Mouse (Mus musculus) forebrain, postnatal 0 days (tissue): ENCODE data around the gene Cdyl2. TPM values are rescaled to one million over a fixed set of nuclear protein-coding genes. Genes with fewer than 3 reads are reported as not detected.

ENCODE experiments used
- ATAC-seq: fragments of 200-750 bp; cut with Nextera tagmentation; 2 replicates; pipeline ENCODE4 v1.8.0; 2017; ENCODE audit warnings: mild to moderate bottlenecking, moderate library complexity
- DNase-seq: peaks from one replicate; pipeline ENCODE4 v3.0.0-alpha.2; 2015
- H3K27ac ChIP-seq: fragments of 300-500 bp; sonication (generic); 2 replicates; pipeline ENCODE4 v1.5.1; 2014; ENCODE audit warnings: low read depth, mild to moderate bottlenecking, antibody characterized with exemption, low read length, moderate library complexity, mixed read lengths
- H3K27me3 ChIP-seq: fragments of 300-500 bp; sonication (generic); 2 replicates; pipeline ENCODE4 v1.6.1; 2014; ENCODE audit warnings: mild to moderate bottlenecking, low read length, mixed read lengths; ENCODE audit not compliant: insufficient read depth
- H3K36me3 ChIP-seq: fragments of 300-500 bp; sonication (generic); 2 replicates; pipeline ENCODE4 v1.6.1; 2014; ENCODE audit warnings: mild to moderate bottlenecking, moderate library complexity; ENCODE audit not compliant: insufficient read depth
- H3K4me1 ChIP-seq: fragments of 300-500 bp; sonication (generic); 2 replicates; pipeline ENCODE4 v1.6.1; 2014; ENCODE audit warnings: antibody characterized with exemption; ENCODE audit not compliant: insufficient read depth
- H3K4me2 ChIP-seq: fragments of 300-500 bp; sonication (generic); 2 replicates; pipeline ENCODE4 v1.6.1; 2014; ENCODE audit warnings: low read depth, mild to moderate bottlenecking, moderate library complexity
- H3K4me3 ChIP-seq: fragments of 300-500 bp; sonication (generic); 2 replicates; pipeline ENCODE4 v1.5.1; 2014; ENCODE audit warnings: low read depth, low read length, mixed read lengths
- H3K9ac ChIP-seq: fragments of 300-500 bp; sonication (generic); 2 replicates; pipeline ENCODE4 v1.6.1; 2014; ENCODE audit warnings: mild to moderate bottlenecking
- H3K9me3 ChIP-seq: fragments of 300-500 bp; sonication (generic); 2 replicates; pipeline ENCODE4 v1.6.1; 2016; ENCODE audit warnings: low read length
- CTCF ChIP-seq: sonication (generic); IDR thresholded peaks from 2 replicates; pipeline ENCODE4 v1.5.1; 2016; ENCODE audit warnings: antibody characterized with exemption, control low read depth, low read depth
- WGBS: fragments of 180-500 bp; shearing (Covaris S2); extraction: QIAGEN DNeasy Blood & Tissue Kit; methylation state at CpG from one replicate; pipeline ENCODE4 v1.1.7; 2014; 5-methylcytosine and 5-hydroxymethylcytosine counted together
- polyA plus RNA-seq: library from polyadenylated mRNA; unstranded; fragments of >200 nt; fragmentation: Nextera tagmentation; extraction: Ambion mirVana; gene quantifications from 2 replicates; pipeline ENCODE4 v1.2.1, GENCODE M21; 2015
- total RNA-seq: library from RNA; depleted of rRNA; stranded (reverse); fragments of >200 nt; gene quantifications from 2 replicates; pipeline ENCODE4 v1.2.3, GENCODE M21; 2014

Gene Cdyl2
- total and polyA plus RNA-seq, 2 experiments from 2014 or later: 10.8 to 11.9 TPM

DNA sequence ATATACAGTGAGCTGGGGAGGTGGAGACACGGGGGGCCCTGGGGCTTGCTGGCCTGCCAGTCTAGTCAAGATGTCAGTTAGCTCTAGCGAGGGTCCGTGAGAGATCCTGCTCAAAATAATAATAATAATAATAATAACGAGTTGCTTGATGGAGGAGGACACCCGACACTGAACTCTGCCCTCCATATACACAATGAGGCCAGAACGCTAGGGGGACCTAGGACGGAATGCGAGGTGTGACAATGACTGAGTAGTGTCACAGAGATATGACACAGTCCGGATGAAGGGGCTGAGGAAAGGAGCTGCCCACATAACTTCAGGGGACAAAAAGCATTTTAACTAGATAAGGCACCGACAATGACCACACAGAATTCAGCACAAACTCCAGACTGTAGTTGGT, 96.4 kb downstream of the Cdyl2 start:
- Histone ChIP-seq H3K27me3 (no peaks in the 10 kb centered on the region), H3K9ac (no peak overlapping the region), H3K27ac (no peak overlapping the region), H3K9me3 (no peaks in the 10 kb centered on the region), H3K36me3 (no peaks in the 10 kb centered on the region), H3K4me3 (no peak overlapping the region), H3K4me2 (no peak overlapping the region), H3K4me1 (no peaks in the 10 kb centered on the region)
- ATAC-seq: no peak
- 91% methylated on average over 10 of the region's 10 CpGs for WGBS
- DNase-seq: no peak
- no peak for TF ChIP-seq CTCF

DNA sequence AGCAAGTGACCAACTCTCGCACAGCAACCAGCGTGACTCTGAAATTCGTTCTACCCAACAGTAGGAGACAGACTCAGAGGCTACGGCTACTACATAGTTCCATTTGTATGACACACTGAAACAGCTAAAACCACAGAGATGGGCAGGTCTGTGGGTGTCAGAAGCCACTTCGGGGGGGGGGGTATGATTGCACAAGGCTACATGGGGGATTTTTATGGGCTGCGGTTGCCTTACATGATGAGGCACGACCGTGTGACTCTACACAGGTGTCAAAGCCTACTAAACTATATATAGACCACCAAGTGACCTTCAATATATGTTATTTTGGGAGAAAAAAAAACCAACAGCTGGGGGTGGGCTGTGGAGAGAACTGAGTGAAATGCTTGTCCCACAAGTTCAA, 96.8 kb downstream of the Cdyl2 start:
- Histone ChIP-seq H3K4me1 (no peaks in the 10 kb centered on the region), H3K4me2 (no peak overlapping the region), H3K9ac (no peak overlapping the region), H3K36me3 (no peaks in the 10 kb centered on the region), H3K9me3 (no peaks in the 10 kb centered on the region), H3K27ac (no peak overlapping the region), H3K4me3 (no peak overlapping the region), H3K27me3 (no peaks in the 10 kb centered on the region)
- TF ChIP-seq CTCF: no peak
- ATAC-seq (no peak), DNase-seq (no peak)
- WGBS: 92% methylated on average over 8 of the region's 8 CpGs

GRCm38 (mm10) chr8:116635261-116635660, 97.5 kb downstream of the Cdyl2 start:
- 92% methylated on average over 13 of the region's 13 CpGs for WGBS
- no peaks in the 10 kb centered on the region for H3K36me3 ChIP-seq

GRCm38 (mm10) chr8:116634436-116634835, 98.4 kb downstream of the Cdyl2 start:
- DNase-seq (no peak), ATAC-seq (no peak)
- Histone ChIP-seq H3K27me3 (no peaks in the 10 kb centered on the region), H3K27ac (no peak overlapping the region), H3K4me3 (no peak overlapping the region), H3K4me1 (no peaks in the 10 kb centered on the region), H3K36me3 (no peaks in the 10 kb centered on the region), H3K4me2 (no peak overlapping the region), H3K9ac (no peak overlapping the region), H3K9me3 (no peaks in the 10 kb centered on the region)
- 85% methylated on average over 4 of the region's 4 CpGs for WGBS
- no peak for TF ChIP-seq CTCF

More at GRCm38 (mm10) chr8:116635261-116635660, 97.5 kb downstream of the Cdyl2 start:
- Histone ChIP-seq H3K27ac (no peak overlapping the region), H3K4me2 (no peak overlapping the region), H3K27me3 (no peaks in the 10 kb centered on the region), H3K9ac (no peak overlapping the region), H3K9me3 (no peaks in the 10 kb centered on the region), H3K4me3 (no peak overlapping the region), H3K4me1 (no peaks in the 10 kb centered on the region)
- ATAC-seq (no peak), DNase-seq (no peak)
- no peak for TF ChIP-seq CTCF

DNA sequence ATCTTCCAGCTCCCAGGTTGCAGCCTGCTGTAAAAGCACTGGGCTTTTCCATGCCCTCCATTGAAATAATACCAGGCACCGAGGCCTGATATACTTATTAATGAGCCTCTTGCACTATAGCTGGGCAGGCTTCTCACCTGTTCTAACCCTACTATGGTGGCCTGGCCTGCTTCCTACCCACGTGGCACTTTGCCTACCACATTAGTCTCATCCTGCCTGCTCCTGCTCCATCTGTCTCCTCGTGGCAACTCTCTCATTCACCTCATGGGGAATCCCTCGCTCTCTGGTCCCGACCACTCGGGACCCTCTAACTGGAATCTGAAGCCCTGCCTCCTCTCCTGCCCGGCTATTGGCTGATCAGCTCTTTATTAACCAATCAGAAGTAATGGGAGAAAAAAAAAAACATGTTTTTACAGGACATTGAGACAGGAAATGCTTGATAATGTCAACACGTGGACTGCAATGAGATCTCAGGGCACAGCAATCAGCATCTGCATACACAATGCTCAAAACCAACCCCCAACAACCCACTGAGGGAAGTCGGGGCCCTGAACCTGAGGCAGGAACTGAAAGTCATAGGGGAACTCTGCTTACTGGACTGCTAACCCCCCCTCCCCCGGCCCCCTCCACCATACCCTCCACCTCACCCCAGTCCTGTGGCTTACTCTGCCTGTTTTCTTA, 99.2 kb downstream of the Cdyl2 start:
- Histone ChIP-seq H3K36me3 (no peaks in the 10 kb centered on the region), H3K4me3 (no peak overlapping the region), H3K9ac (no peak overlapping the region), H3K4me2 (no peak overlapping the region), H3K27me3 (no peaks in the 10 kb centered on the region), H3K27ac (no peak overlapping the region), H3K9me3 (no peaks in the 10 kb centered on the region), H3K4me1 (no peaks in the 10 kb centered on the region)
- TF ChIP-seq CTCF: no peak
- 73% methylated on average over 10 of the region's 10 CpGs for WGBS
- no peak for DNase-seq
- ATAC-seq: no peak

DNA sequence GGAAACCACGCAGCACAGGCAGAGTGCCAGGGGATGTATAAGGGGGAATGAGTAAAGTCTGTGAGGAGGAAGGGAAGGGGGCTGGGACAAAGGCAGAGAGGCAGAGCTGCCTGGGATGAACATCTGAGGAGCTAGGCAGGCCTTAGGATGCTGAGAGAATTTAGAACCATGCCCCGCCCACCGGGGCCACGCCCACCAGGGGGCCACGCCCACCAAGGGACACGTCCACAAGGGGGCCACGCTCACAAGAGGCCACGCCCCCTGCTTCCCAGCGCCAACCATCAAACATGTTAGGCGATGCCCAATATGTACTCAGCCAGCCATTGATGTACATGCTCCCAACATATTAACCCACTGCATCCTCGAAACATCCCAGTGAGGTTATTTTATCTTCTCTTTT, 102.7 kb downstream of the Cdyl2 start:
- TF ChIP-seq CTCF: 0 out of 2 replicates have a peak, but pooled peaks have one; percentile 4
- H3K4me2 ChIP-seq: no peak overlapping the region
- no peak overlapping the region for H3K27ac ChIP-seq
- H3K9ac ChIP-seq: no peak overlapping the region
- no peaks in the 10 kb centered on the region for H3K9me3 ChIP-seq
- H3K4me3 ChIP-seq: no peak overlapping the region
- ATAC-seq (no peak), DNase-seq (no peak)
- WGBS: 42% methylated on average over 11 of the region's 11 CpGs
- H3K4me1 ChIP-seq: no peaks in the 10 kb centered on the region
- no peaks in the 10 kb centered on the region for H3K36me3 ChIP-seq
- H3K27me3 ChIP-seq: no peaks in the 10 kb centered on the region

DNA sequence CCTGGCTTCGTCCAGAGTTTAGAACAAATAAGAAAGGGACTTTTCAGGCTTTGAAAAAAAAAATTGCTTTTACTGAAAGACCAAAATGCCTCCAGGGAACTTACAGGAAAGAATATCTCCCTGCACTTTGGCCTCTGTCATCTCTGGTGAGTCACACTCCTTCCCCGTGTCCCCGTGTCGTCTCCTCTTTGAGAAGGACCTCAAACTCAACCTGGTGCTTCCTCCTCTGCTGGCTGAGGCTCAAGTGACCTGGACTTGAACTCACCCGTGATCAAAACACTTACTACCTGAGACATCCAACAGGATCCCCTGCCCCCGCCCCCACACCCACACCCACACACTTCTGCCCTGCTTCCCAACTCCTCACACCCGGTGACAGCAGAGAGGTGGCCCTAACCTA, 103.8 kb downstream of the Cdyl2 start:
- no peak for ATAC-seq
- Histone ChIP-seq H3K4me3 (no peak overlapping the region), H3K36me3 (no peaks in the 10 kb centered on the region), H3K27ac (no peak overlapping the region), H3K4me2 (no peak overlapping the region), H3K4me1 (no peaks in the 10 kb centered on the region), H3K27me3 (no peaks in the 10 kb centered on the region), H3K9me3 (no peaks in the 10 kb centered on the region), H3K9ac (no peak overlapping the region)
- TF ChIP-seq CTCF: no peak
- no peak for DNase-seq
- WGBS: 91% methylated on average over 7 of the region's 7 CpGs
